Mouse (Mus musculus) layer of hippocampus, postnatal 25 days (tissue): ENCODE results near the gene Wdr86. TPM values are rescaled to one million over a fixed set of nuclear protein-coding genes. Genes with fewer than 3 reads are reported as not detected.
A peak's percentile ranks its signal among the peaks of the same experiment; 100 is the strongest.
"Not testable (repeated sequence)": the region's sequence is repeated elsewhere in the genome, so short reads cannot be mapped to it uniquely, and the experiment has no call there.

Experiments
- DNase-seq, 2 experiments: peaks; one replicate each; pipeline ENCODE4 v3.0.0; 2022; ENCODE audit warnings: mixed read lengths in 2 of 2, low spot score in 1 of 2; ENCODE audit errors: extremely low spot score in 1 of 2
- total RNA-seq, 2 experiments: library from RNA; stranded (reverse); gene quantifications; 2 replicates each; pipeline ENCODE4 v1.2.3; 2021

The Wdr86 gene
- total RNA-seq, 2 experiments from 2014 or later, result 0.79 to 1.3 TPM

- DNase-seq, result no peak
Observed at GRCm38 (mm10) chr5:24733771-24734426, 3.4 kb upstream of the Wdr86 start.

- no peak for DNase-seq
Observed at GRCm38 (mm10) chr5:24733134-24733533, 2.6 kb upstream of the Wdr86 start.

GRCm38 (mm10) chr5:24730986-24731385, 459 bp upstream of the Wdr86 start:
- no peak for DNase-seq

- no peak for DNase-seq
Observed at GRCm38 (mm10) chr5:24729797-24730487, 585 bp downstream of the Wdr86 start.

GRCm38 (mm10) chr5:24726901-24727836, 3.4 kb downstream of the Wdr86 start:
- no peak for DNase-seq

- DNase-seq, result no peak
Observed at GRCm38 (mm10) chr5:24725897-24726296, 4.6 kb downstream of the Wdr86 start.

GRCm38 (mm10) chr5:24724805-24725204, 5.7 kb downstream of the Wdr86 start:
- no peak for DNase-seq

- DNase-seq, result no peak
Observed at GRCm38 (mm10) chr5:24724270-24724634, 6.3 kb downstream of the Wdr86 start.

GRCm38 (mm10) chr5:24723527-24724269, 6.8 kb downstream of the Wdr86 start:
- DNase-seq, result no peak

- no peak for DNase-seq
Observed at GRCm38 (mm10) chr5:24719852-24720251, 10.7 kb downstream of the Wdr86 start.

- no peak for DNase-seq
Observed at GRCm38 (mm10) chr5:24718076-24718475, 12.5 kb downstream of the Wdr86 start.

GRCm38 (mm10) chr5:24713987-24714386, 16.5 kb downstream of the Wdr86 start:
- no peak for DNase-seq

GRCm38 (mm10) chr5:24713199-24713598, 17.3 kb downstream of the Wdr86 start:
- DNase-seq, result peak in 1 of 2 experiments; percentile 21

GRCm38 (mm10) chr5:24711615-24712014, 18.9 kb downstream of the Wdr86 start:
- DNase-seq, result no peak

GRCm38 (mm10) chr5:24709962-24710361, 20.6 kb downstream of the Wdr86 start:
- DNase-seq, result no peak

- no peak for DNase-seq
Observed at GRCm38 (mm10) chr5:24704615-24705014, 25.9 kb downstream of the Wdr86 start.

- no peak for DNase-seq
Observed at GRCm38 (mm10) chr5:24701271-24701670, 29.3 kb downstream of the Wdr86 start.

GRCm38 (mm10) chr5:24696704-24697103, 33.8 kb downstream of the Wdr86 start:
- no peak for DNase-seq

GRCm38 (mm10) chr5:24687696-24688095, 42.8 kb downstream of the Wdr86 start:
- DNase-seq, result no peak

- not testable (repeated sequence) for DNase-seq
Observed at GRCm38 (mm10) chr5:24686671-24687420, 43.7 kb downstream of the Wdr86 start.
